Mouse (Mus musculus) kidney, postnatal 25 days (tissue): ENCODE results near the gene Scel.
"Not testable (repeated sequence)": the region's sequence is repeated elsewhere in the genome, so short reads cannot be mapped to it uniquely, and the experiment has no call there.

Experiments used
- DNase-seq, 2 experiments: peaks; one replicate each; pipeline ENCODE4 v3.0.0; 2021; ENCODE audit warnings: mixed read lengths in 2 of 2

The Scel gene

GRCm38 (mm10) chr14:103512802-103513472, at the start of gene Scel:
Gene Scel, plus strand, starts transcription at chr14:103513342.
- DNase-seq = peak; percentile 62 to 80

GRCm38 (mm10) chr14:103468691-103469463, 44.3 kb upstream of the Scel start:
- no peak for DNase-seq

DNA sequence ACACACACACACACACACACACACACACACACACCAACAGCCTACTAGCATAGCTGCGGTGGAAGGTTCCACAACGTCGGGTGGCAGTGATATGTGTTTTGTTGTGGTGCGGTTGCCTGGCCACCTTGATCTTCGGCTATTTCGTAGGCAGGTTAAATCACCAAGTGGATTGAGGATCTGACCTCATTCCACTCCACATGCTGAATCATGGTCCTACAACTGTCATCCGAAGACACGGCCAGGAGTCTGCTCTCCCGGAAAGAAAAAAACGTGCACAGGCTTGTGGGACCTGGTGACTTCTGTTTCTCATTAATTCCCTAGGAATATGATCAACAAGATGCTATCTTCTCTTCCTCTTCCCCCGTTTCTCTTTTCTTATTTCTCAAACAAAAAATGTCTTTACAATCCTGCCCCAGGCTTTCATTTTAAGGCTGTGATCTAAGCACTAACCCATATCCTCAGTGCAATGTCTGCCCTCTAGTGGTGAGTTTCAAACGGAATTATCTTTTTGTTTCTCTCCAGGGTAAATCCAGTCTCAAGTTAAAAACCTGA, 43.6 kb upstream of the Scel start:
- DNase-seq = peak in 1 of 2 experiments; percentile 46

DNA sequence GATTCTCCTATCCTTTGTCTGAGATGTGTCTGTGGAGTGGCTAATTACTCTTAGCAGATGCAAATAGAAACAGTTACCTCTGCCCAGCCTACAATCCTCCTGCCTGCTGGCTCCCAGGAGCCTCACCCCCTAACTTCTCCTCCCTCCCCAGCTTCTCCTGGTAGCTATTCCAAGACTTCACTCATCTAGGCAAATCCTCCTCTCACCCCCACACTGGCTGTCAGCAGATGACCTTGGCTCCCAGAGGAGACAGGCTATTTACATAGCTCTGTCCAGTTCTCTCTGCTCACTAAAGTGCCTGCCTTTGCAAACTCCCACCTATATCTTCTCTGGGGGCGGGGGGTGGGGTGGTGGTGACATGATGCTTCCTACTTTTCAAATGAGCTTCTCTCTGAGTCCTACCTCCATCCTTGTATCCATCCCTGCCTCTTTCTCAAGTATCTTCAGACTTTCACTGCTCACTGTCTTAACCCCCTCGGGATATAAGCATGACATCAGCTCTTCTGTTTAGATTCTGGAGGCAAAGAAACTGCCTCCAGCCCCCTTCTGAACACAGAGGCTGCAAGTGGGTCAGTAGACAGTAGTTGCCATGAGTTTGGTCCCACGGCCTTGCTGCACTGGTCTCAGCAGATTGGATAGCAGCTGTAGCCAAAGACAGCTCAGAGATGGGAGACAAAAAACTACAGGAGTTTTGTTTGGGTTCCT, 41.9 kb upstream of the Scel start:
- no peak for DNase-seq

GRCm38 (mm10) chr14:103471806-103472553, 41.2 kb upstream of the Scel start:
- DNase-seq = no peak

DNA sequence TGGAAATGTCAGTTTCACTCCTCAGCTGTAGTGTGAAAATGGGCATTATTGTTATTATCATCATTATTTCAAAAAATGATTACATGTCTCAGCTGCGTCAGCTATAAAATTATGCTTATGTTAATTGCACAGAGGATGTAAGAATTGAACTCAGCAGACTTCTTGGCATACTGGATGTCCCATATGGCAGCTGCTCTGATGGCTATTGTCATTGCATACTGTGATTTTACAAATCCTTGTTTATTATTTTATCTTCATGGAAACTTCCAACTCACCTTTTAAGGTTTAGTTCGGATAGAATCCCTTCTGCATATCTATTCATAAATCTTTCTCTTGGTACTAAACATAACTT, 40.6 kb upstream of the Scel start:
- no peak for DNase-seq

- DNase-seq = no peak
Observed at GRCm38 (mm10) chr14:103475312-103475711, 37.8 kb upstream of the Scel start.

- DNase-seq = not testable (repeated sequence)
Observed at GRCm38 (mm10) chr14:103476232-103476631, 36.9 kb upstream of the Scel start.

- DNase-seq = no peak
Observed at GRCm38 (mm10) chr14:103477281-103477680, 35.9 kb upstream of the Scel start.

DNA sequence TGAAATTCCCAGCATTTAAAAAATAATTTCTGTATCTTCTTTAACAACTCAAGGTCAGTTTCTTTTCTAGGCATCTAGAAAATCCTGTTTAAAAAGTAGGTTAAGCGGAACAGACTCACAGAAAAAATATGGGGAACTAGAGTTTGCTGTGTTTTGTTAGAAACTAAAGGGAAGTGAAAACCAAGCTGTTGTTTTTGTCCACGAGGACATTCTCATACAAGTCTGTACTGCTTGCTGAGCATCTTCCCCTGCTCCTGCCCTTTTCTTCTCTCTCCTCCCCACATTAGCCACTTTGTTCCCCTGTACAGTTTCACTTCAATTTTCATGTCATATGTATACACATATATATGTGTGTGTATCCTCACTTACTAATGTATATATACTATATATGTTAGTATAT, 35.2 kb upstream of the Scel start:
- DNase-seq = no peak

- DNase-seq = peak in 1 of 2 experiments; percentile 4
Observed at GRCm38 (mm10) chr14:103479446-103479845, 33.7 kb upstream of the Scel start.

GRCm38 (mm10) chr14:103481514-103481913, 31.6 kb upstream of the Scel start:
- no peak for DNase-seq

GRCm38 (mm10) chr14:103485671-103486070, 27.5 kb upstream of the Scel start:
- DNase-seq = no peak

DNA sequence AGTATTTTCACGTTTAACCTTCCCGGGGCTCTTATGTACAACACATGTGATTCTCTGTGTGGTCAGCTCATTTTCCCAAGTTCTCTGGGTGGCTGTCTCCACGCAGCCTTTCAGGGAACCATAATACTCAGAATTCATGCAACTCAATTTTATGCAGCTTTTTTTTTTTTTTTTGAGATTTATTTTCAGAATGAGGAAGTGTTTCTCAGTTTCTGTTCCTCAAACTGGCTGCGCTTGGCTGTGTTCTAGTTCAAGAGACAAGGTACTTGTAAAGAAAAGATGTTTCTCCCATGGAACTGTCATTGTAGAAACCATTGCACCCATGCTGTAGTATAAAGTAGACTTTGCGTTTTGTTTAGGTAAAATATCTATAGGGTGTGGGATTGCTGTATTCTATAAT, 26.2 kb upstream of the Scel start:
- DNase-seq = no peak

GRCm38 (mm10) chr14:103488659-103489058, 24.5 kb upstream of the Scel start:
- no peak for DNase-seq

GRCm38 (mm10) chr14:103498199-103498598, 14.9 kb upstream of the Scel start:
- DNase-seq = no peak

GRCm38 (mm10) chr14:103498613-103499012, 14.5 kb upstream of the Scel start:
- DNase-seq = no peak

DNA sequence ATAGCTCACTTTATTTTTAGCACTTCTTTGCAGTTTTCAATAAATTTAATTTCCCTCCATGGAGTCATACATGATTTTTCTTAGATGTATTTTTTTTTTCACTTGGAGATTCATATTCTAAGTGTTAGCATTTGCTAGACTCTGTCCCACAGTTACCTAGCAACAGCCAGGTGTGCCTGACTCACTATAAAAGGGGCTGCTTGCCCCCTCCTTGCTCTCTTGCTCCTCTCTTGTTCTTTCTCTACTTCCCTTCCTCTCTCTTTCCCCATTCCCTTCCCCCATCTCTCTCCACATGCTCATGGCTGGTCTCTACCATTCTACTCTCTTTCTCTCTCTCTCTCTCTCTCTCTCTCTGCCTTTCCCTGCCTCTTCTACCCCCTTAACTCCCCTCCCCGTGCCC, 14.1 kb upstream of the Scel start:
- DNase-seq = no peak

DNA sequence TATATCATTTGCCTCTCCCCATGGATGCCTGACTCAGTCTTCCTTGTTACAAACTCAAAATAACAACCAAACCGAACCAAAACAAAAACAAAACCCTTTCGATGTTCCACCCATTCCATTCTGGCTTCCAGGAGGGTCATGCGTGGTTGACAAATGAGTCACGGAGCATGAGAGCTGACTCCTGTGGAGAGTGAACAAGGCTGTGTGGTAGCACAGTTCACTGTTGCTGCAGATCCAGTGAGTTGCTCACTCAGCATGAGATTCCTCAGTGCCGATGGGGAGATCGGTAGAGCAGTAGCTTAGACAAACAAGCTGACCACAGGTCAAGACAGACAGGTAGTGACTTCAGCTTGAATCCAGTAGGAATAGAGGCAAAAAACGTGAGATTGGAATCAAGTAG, 12.8 kb upstream of the Scel start:
- DNase-seq = no peak

DNA sequence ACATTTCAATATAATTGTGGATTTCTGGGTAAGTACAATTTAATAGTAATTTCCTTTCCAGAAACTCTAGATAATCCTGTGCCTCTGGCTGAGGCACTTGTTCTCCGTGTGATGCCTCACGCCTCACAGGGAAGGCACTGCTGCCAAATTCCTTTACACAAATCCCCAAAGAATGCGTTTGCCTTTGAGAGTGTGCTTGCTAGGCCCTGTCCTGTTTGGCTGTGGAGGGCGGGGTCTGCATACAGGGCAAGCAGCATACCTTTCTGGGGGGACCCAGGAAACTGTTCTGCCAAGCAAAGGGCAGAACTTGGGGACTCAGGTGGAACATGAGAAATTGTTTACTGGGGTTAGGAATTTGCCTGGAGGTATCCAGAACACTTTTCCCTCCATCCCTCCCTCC, 12.2 kb upstream of the Scel start:
- DNase-seq = peak; percentile 6 to 46

GRCm38 (mm10) chr14:103504514-103504913, 8.6 kb upstream of the Scel start:
- peak in 1 of 2 experiments; percentile 34 for DNase-seq

GRCm38 (mm10) chr14:103509544-103509943, 3.6 kb upstream of the Scel start:
- DNase-seq = no peak

GRCm38 (mm10) chr14:103513473-103513811, 300 bp downstream of the Scel start:
- no peak for DNase-seq
